Mouse (Mus musculus) heart, adult 2 months (tissue): ENCODE measurements around the gene Egfl8.

Experiments
- CTCF ChIP-seq: fragments of 200-600 bp; IDR thresholded peaks from 2 replicates; pipeline ENCODE4 v1.8.1; 2022; ENCODE audit warnings: antibody characterized with exemption, mild to moderate bottlenecking, moderate library complexity
- POLR2A ChIP-seq: fragments of 200-500 bp; IDR thresholded peaks from 2 replicates; pipeline ENCODE4 v1.6.1; 2011; ENCODE audit warnings: mild to moderate bottlenecking, low read depth, low read length, control low read depth; ENCODE audit not compliant: insufficient read depth

DNA sequence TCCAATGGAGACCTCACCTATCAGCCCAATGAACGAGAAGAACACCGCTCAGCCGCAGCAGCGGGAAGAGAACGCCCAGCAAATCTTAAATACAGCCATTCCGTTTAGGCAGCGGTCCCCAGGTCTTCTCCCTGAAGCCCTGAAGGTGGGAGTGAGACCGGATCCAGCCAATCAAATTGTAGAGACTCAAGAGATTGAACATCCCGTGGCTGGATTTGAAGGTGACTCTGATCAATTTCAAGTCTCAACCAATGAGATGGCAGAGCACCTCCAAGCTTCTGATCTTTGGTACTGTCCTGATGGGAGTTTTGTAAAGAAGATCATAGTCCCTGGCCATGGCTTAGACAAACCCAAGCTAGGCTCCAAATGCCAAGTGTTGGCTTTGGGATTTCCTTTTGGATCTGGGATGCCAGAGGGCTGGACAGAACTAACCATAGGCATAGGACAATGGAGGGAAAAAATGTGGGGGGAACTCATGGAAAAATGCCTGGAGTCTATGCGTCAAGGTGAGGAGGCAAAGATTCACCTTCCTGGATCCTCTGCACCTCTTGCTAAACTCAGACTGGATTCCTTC is 29.6 kb upstream of the Egfl8 start:
- TF ChIP-seq CTCF (no peak), POLR2A (no peak)
